Mouse (Mus musculus): ENCODE measurements around the gene Mt4. TPM values are rescaled to one million over a fixed set of nuclear protein-coding genes. Genes with fewer than 3 reads are reported as not detected.

The Mt4 gene
- not detected in 2 replicates for polyA plus RNA-seq (2012)

- TF ChIP-seq GATA1 (IDR thresholded peaks at IDR 0.05; ENCODE audit: low read length), result no peak
These were observed at the start of gene Mt4 for GRCm38 (mm10) chr8:94136933-94137332. TSS of gene Mt4 (plus strand) at chr8:94137197.

- TF ChIP-seq GATA1 (IDR thresholded peaks at IDR 0.05; ENCODE audit: low read length), result no peak
These were observed 49.0 kb upstream of the Mt4 start for GRCm38 (mm10) chr8:94087964-94088363.

GRCm38 (mm10) chr8:94089715-94090114, 47.3 kb upstream of the Mt4 start:
- TF ChIP-seq GATA1 (IDR thresholded peaks at IDR 0.05; ENCODE audit: low read length), result no peak

- no peak for TF ChIP-seq GATA1 (IDR thresholded peaks at IDR 0.05; ENCODE audit: low read length)
These were observed 44.1 kb upstream of the Mt4 start for GRCm38 (mm10) chr8:94092848-94093247.

GRCm38 (mm10) chr8:94094281-94094680, 42.7 kb upstream of the Mt4 start:
- no peak for TF ChIP-seq GATA1 (IDR thresholded peaks at IDR 0.05; ENCODE audit: low read length)

- no peak for TF ChIP-seq GATA1 (IDR thresholded peaks at IDR 0.05; ENCODE audit: low read length)
These were observed 38.7 kb upstream of the Mt4 start, which contains the start of gene Bbs2 for GRCm38 (mm10) chr8:94098081-94098974. TSS of gene Bbs2 (minus strand) at chr8:94098928.

GRCm38 (mm10) chr8:94098996-94099395, 38.0 kb upstream of the Mt4 start:
- TF ChIP-seq GATA1 (IDR thresholded peaks at IDR 0.05; ENCODE audit: low read length), result no peak

GRCm38 (mm10) chr8:94104146-94104545, 32.9 kb upstream of the Mt4 start:
- TF ChIP-seq GATA1 (IDR thresholded peaks at IDR 0.05; ENCODE audit: low read length), result no peak

GRCm38 (mm10) chr8:94107871-94108270, 29.1 kb upstream of the Mt4 start:
- TF ChIP-seq GATA1 (IDR thresholded peaks at IDR 0.05; ENCODE audit: low read length), result no peak

- TF ChIP-seq GATA1 (IDR thresholded peaks at IDR 0.05; ENCODE audit: low read length), result no peak
These were observed 27.6 kb upstream of the Mt4 start for GRCm38 (mm10) chr8:94109396-94109795.

- TF ChIP-seq GATA1 (IDR thresholded peaks at IDR 0.05; ENCODE audit: low read length), result no peak
These were observed 27.2 kb upstream of the Mt4 start for GRCm38 (mm10) chr8:94109835-94110234.

- no peak for TF ChIP-seq GATA1 (IDR thresholded peaks at IDR 0.05; ENCODE audit: low read length)
These were observed 26.3 kb upstream of the Mt4 start for GRCm38 (mm10) chr8:94110526-94111177.

GRCm38 (mm10) chr8:94113435-94113834, 23.6 kb upstream of the Mt4 start:
- no peak for TF ChIP-seq GATA1 (IDR thresholded peaks at IDR 0.05; ENCODE audit: low read length)

- no peak for TF ChIP-seq GATA1 (IDR thresholded peaks at IDR 0.05; ENCODE audit: low read length)
These were observed 23.0 kb upstream of the Mt4 start for GRCm38 (mm10) chr8:94113972-94114371.

- TF ChIP-seq GATA1 (IDR thresholded peaks at IDR 0.05; ENCODE audit: low read length), result no peak
These were observed 18.1 kb upstream of the Mt4 start for GRCm38 (mm10) chr8:94118776-94119430.

GRCm38 (mm10) chr8:94121625-94122024, 15.4 kb upstream of the Mt4 start:
- no peak for TF ChIP-seq GATA1 (IDR thresholded peaks at IDR 0.05; ENCODE audit: low read length)

Measured in G1E-ER4 (cell line).